Mouse (Mus musculus): ENCODE data around the gene Cyp2a4. TPM values are rescaled to one million over a fixed set of nuclear protein-coding genes. Genes with fewer than 3 reads are reported as not detected.
"Not testable (repeated sequence)": the region's sequence is repeated elsewhere in the genome, so short reads cannot be mapped to it uniquely, and the experiment has no call there.

The Cyp2a4 gene
- polyA plus RNA-seq (2012; rRNA removed) = not detected in 2 replicates

GRCm38 (mm10) chr7:26306926-26307325 lies at the start of gene Cyp2a4:
Gene Cyp2a4, plus strand, starts transcription at chr7:26307169.
- H3K4me1 ChIP-seq (ENCODE audit: control insufficient read depth, insufficient read depth, low read length); H3K4me3 ChIP-seq (ENCODE audit: insufficient read depth, low read length); H3K27ac ChIP-seq (ENCODE audit: insufficient read depth, low read length): not testable (repeated sequence)

DNA sequence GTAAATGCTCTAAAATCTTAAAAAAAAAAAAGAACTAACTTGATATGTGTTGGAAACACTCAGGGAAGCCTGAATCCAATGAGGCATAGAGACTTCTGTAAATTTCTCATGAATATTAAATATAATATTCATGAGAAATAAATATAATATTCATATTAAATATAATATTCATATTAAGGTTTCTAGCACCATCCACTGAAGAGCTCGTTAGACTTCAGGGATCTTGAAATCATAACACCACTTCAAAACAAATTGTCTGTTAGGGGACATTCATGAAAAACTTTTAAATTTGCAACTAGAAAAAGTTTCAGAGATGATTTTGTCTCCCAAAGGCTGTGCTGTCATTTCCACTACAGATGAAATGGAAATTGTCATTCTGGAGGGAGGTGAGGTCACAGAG lies 46.9 kb upstream of the Cyp2a4 start, which contains the start of gene Vmn1r184:
Gene Vmn1r184, plus strand, starts transcription at position 301 of the 400 bp plus-strand sequence.
- H3K4me1 ChIP-seq (ENCODE audit: control insufficient read depth, insufficient read depth, low read length); H3K27ac ChIP-seq (ENCODE audit: insufficient read depth, low read length); H3K4me3 ChIP-seq (ENCODE audit: insufficient read depth, low read length): not testable (repeated sequence)

DNA sequence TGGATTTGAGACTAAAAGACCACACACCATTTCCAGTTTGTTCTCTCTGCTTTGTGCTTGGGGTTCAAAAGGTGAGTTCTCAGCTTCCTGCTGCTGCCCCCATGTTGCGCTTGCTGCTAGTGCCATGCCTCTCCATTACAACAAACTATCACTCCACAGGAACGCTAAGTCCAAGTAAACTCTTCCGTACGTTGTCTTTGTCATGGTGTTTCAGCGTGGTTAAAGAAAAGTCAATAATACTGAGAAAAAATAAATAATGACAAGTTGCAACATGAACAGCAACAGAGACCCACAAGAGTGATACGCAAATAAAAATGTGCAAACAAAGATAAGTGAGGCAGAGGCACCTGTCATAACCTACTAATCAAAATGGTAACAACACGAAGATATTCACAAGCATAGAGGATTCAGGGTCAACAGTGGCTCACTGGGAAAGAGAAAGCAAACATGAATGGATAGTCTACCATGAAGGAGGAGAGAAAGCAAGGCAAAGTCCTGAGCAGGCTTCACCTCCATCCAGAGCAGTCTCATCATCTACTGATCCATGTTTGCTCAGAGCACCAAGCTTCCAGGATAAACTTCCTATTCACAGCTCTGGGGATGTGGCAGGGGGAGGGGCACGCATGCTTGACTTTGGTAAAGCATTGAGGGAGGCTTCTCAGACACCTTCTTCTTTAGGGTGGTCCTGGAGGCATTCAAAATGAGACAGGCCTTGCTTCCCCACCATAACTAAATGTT lies 3.4 kb upstream of the Cyp2a4 start:
- not testable (repeated sequence) for H3K27ac ChIP-seq (ENCODE audit: insufficient read depth, low read length); H3K4me3 ChIP-seq (ENCODE audit: insufficient read depth, low read length); H3K4me1 ChIP-seq (ENCODE audit: control insufficient read depth, insufficient read depth, low read length)

GRCm38 (mm10) chr7:26311786-26312185 lies 4.8 kb downstream of the Cyp2a4 start:
- not testable (repeated sequence) for H3K27ac ChIP-seq (ENCODE audit: insufficient read depth, low read length); H3K4me1 ChIP-seq (ENCODE audit: control insufficient read depth, insufficient read depth, low read length); H3K4me3 ChIP-seq (ENCODE audit: insufficient read depth, low read length)

- H3K27ac ChIP-seq (ENCODE audit: insufficient read depth, low read length); H3K4me3 ChIP-seq (ENCODE audit: insufficient read depth, low read length); H3K4me1 ChIP-seq (ENCODE audit: control insufficient read depth, insufficient read depth, low read length): not testable (repeated sequence)
Measured at GRCm38 (mm10) chr7:26315194-26315593, 8.2 kb downstream of the Cyp2a4 start.

DNA sequence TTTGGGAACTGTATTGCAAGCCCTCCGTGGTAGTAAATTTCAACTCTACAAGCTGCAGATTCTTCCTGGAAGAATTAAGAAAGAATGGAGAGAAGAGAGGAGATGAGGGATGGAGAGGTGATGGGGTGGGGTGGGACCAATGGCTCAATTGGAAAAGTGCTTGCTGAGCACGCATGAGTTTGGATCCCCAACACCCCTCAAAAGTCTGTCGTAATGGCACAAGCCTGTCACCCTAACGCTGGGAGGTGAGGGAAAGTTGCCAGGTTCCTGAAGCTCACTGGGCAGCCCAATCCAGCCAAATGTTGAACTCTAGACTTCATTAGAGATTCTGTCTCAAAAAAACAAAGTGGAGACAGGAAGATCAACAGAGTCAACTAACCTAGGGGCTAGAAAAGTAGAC lies 8.8 kb downstream of the Cyp2a4 start:
- H3K27ac ChIP-seq (ENCODE audit: insufficient read depth, low read length) = not testable (repeated sequence)

GRCm38 (mm10) chr7:26320361-26320760 lies 13.4 kb downstream of the Cyp2a4 start:
- not testable (repeated sequence) for H3K4me1 ChIP-seq (ENCODE audit: control insufficient read depth, insufficient read depth, low read length); H3K27ac ChIP-seq (ENCODE audit: insufficient read depth, low read length); H3K4me3 ChIP-seq (ENCODE audit: insufficient read depth, low read length)

More for the DNA sequence above, 8.8 kb downstream of the Cyp2a4 start:
- H3K4me3 ChIP-seq (ENCODE audit: insufficient read depth, low read length); H3K4me1 ChIP-seq (ENCODE audit: control insufficient read depth, insufficient read depth, low read length): not testable (repeated sequence)

DNA sequence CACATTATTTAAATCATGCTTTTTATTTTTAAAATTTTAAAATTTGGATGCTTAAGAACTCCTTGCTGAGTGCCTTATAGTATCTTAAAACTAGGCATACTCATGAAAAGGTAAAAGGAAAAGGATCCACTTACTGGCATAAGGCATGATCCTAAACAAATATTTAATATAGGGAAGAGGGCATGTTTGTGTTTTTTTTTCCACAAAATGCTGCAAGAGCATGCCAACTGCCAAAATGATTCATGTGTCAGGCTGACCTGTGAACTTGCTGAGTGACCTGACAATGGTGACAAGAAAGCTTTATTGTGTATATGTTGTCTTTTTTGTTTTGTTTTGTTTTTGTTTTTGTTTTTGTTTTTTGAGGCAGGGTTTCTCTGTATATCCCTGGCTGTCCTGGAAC lies 43.2 kb downstream of the Cyp2a4 start:
- not testable (repeated sequence) for H3K4me3 ChIP-seq (ENCODE audit: insufficient read depth, low read length); H3K27ac ChIP-seq (ENCODE audit: insufficient read depth, low read length); H3K4me1 ChIP-seq (ENCODE audit: control insufficient read depth, insufficient read depth, low read length)

GRCm38 (mm10) chr7:26352258-26352657 lies 45.3 kb downstream of the Cyp2a4 start:
- not testable (repeated sequence) for H3K27ac ChIP-seq (ENCODE audit: insufficient read depth, low read length); H3K4me3 ChIP-seq (ENCODE audit: insufficient read depth, low read length); H3K4me1 ChIP-seq (ENCODE audit: control insufficient read depth, insufficient read depth, low read length)

GRCm38 (mm10) chr7:26356719-26357118 lies 49.8 kb downstream of the Cyp2a4 start:
- not testable (repeated sequence) for H3K4me3 ChIP-seq (ENCODE audit: insufficient read depth, low read length); H3K4me1 ChIP-seq (ENCODE audit: control insufficient read depth, insufficient read depth, low read length); H3K27ac ChIP-seq (ENCODE audit: insufficient read depth, low read length)

Other genes starting within 250 kb of the Cyp2a4 start
- not detected in 2 replicates for gene Cyp2b13, start 245.7 kb upstream of the Cyp2a4 start, polyA plus RNA-seq (2012; rRNA removed)
- not detected in 2 replicates for gene Cyp2b9, start 133.8 kb upstream of the Cyp2a4 start, polyA plus RNA-seq (2012; rRNA removed)
- gene Vmn1r184, start 46.8 kb upstream of the Cyp2a4 start, polyA plus RNA-seq (2012; rRNA removed) = not detected in 2 replicates
- not detected in 2 replicates for gene Nlrp9c, start 96.5 kb downstream of the Cyp2a4 start, polyA plus RNA-seq (2012; rRNA removed)
- gene Nlrp4a, start 127.9 kb downstream of the Cyp2a4 start, polyA plus RNA-seq (2012; rRNA removed) = not detected in 2 replicates
- gene Nlrp9a, start 227.9 kb downstream of the Cyp2a4 start, polyA plus RNA-seq (2012; rRNA removed) = not detected in 2 replicates